Mouse (Mus musculus): Measurements from ENCODE around the gene Pcyox1. TPM values are rescaled to one million over a fixed set of nuclear protein-coding genes. Genes with fewer than 3 reads are reported as not detected.
A peak's percentile ranks its signal among the peaks of the same experiment; 100 is the strongest.

Gene Pcyox1
- polyA plus RNA-seq, 1 experiment from 2014 or later = 97.6 TPM

DNA sequence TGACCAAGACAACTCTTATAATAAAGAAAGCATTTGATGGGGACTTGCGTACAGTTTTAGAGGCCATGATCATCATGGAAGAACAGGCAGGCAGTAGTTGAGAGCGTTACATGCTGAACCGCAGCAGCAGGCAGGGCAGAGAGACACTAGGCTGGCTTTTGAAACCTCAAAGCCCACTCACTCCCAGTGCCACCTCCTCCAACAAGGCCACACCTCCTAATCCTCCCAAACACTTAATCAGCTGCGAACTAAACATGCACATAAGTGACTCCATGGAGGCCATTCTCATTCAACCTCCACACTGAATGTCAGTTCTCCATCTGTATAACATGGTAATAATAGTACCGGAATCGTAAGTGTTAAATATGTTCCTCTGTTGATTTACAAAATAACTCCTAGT, 23.4 kb downstream of the Pcyox1 start:
- peaks cover 26% of the 10 kb centered on the region for H3K4me1 ChIP-seq
- ATAC-seq (replicated peaks; ENCODE audit: low FRiP score) = no peak
- H3K9me3 ChIP-seq (replicated peaks) = no peaks in the 10 kb centered on the region
- no peak overlapping the region for H3K27ac ChIP-seq
- H3K9ac ChIP-seq = no peak overlapping the region
- H3K4me3 ChIP-seq (replicated peaks) = no peak overlapping the region
- peaks cover 55% of the 10 kb centered on the region for H3K36me3 ChIP-seq
- WGBS = 97% methylated on average over 6 of the region's 6 CpGs
- H3K4me2 ChIP-seq = no peak overlapping the region
- no peaks in the 10 kb centered on the region for H3K27me3 ChIP-seq

DNA sequence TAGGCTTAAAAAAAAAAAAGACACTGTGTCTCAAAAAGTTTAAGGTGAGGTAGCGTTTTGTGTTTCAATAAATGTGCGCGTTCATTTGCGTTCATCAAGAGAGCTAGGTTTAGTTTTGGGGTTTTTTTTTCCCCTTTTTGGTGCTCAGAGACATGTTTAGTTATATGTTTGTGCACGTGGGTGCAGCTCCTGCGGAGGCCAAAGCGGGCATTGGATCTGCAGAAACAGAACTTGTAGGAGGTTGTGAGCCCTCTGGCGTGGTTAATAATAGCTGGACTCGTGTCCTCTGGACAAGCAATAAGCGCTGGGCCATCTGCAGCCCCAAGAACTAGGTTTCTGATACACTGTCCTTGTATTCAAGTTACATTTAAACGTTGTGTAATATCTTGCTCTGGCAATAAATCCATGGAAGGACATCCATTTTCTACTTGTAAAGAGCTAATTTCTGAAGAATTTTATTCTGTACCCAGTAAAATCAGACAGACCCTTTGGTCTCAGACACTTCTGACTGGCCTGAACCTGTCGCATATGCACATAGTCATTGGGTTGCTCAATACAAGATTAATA, 24.9 kb downstream of the Pcyox1 start:
- 4% methylated on average over 12 of the region's 12 CpGs for WGBS
- H3K4me2 ChIP-seq = peak overlapping the region; percentile 80
- no peak for ATAC-seq (replicated peaks; ENCODE audit: low FRiP score)
- peak overlapping the region; percentile 93 for H3K27ac ChIP-seq
- peaks cover 27% of the 10 kb centered on the region for H3K4me1 ChIP-seq
- peaks cover 51% of the 10 kb centered on the region for H3K36me3 ChIP-seq
- H3K9me3 ChIP-seq (replicated peaks) = no peaks in the 10 kb centered on the region
- no peaks in the 10 kb centered on the region for H3K27me3 ChIP-seq
- peak overlapping the region; percentile 85 for H3K9ac ChIP-seq
- peak overlapping the region; percentile 68 for H3K4me3 ChIP-seq (replicated peaks)

DNA sequence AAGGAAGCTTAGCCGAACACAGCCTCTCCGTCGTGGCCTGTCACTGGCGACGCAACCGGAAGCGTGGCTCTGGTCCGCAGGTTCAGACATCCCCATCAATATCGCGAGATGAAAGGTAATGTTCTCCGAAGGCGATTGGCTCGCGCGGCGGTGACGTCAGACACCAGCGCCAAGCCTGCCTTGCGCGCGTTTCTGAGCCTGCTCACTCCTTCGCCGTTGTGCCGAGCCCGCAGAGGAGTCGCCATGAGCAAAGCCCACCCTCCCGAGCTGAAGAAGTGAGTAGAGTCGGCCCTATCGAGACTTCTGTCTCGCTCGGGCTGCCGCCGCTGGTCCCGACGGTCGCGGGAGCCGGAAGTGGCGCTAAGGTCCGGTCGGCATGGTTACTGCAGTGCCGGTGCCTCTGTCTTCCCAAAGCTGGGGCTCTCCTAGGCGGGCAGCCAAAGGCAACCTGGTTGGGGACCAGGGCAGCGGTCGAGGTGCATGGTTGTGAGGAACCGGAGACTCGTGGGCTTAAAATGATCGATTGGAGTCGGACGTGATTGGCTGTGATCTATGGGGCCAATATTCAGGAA, 25.5 kb downstream of the Pcyox1 start:
- H3K4me1 ChIP-seq = peaks cover 32% of the 10 kb centered on the region
- WGBS = under 1% methylated on average over 50 of the region's 50 CpGs
- no peaks in the 10 kb centered on the region for H3K27me3 ChIP-seq
- H3K36me3 ChIP-seq = peaks cover 45% of the 10 kb centered on the region
- H3K4me3 ChIP-seq (replicated peaks) = peak overlapping the region; percentile 68
- H3K9ac ChIP-seq = peak overlapping the region; percentile 85
- H3K4me2 ChIP-seq = peak overlapping the region; percentile 80
- peak overlapping the region; percentile 93 for H3K27ac ChIP-seq
- ATAC-seq (replicated peaks; ENCODE audit: low FRiP score) = peak; percentile 96
- no peaks in the 10 kb centered on the region for H3K9me3 ChIP-seq (replicated peaks)

DNA sequence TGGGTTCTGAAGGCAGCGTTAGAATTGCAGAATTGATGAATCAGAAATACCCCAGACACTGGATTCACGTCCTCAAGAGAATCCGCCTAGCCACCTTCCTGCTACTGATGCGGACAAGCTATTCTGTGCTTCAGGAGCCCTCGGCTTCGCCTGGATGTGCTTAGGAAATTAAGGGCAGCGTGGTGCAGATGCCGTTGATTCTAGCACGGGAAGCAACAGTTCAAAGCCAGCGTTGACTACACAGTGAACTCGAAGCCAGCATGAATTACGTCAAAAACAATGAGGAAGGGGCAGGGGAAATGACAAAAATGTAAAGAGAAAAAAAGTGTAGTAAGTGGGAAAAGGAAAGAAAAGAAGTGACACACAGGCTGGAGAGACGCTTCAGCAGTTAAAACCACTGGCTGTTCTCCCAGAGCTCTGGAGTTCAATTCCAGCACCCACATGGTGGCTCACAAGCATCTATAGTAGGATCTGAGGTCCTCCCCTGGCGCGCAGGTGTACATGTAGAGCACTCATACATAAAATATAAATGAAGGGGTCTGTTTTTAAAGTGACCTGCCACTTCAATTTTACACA, 26.1 kb downstream of the Pcyox1 start, which contains the start of gene Snrpg:
Gene Snrpg, plus strand, starts transcription at position 541 of the 576 bp plus-strand sequence.
- Histone ChIP-seq H3K27me3 (no peaks in the 10 kb centered on the region), H3K9me3 (replicated peaks) (no peaks in the 10 kb centered on the region), H3K27ac (peak within 1 kb of the TSS; percentile 93), H3K4me1 (peaks cover 36% of the 10 kb centered on the region), H3K36me3 (peaks cover 39% of the 10 kb centered on the region), H3K4me3 (replicated peaks) (peak within 1 kb of the TSS; percentile 68), H3K4me2 (peak within 1 kb of the TSS; percentile 80), H3K9ac (peak within 1 kb of the TSS; percentile 85)
- peak; percentile 4; the same call in 1 of the 2 replicates for ATAC-seq (replicated peaks; ENCODE audit: low FRiP score)
- WGBS = 18% methylated on average over 15 of the region's 15 CpGs

DNA sequence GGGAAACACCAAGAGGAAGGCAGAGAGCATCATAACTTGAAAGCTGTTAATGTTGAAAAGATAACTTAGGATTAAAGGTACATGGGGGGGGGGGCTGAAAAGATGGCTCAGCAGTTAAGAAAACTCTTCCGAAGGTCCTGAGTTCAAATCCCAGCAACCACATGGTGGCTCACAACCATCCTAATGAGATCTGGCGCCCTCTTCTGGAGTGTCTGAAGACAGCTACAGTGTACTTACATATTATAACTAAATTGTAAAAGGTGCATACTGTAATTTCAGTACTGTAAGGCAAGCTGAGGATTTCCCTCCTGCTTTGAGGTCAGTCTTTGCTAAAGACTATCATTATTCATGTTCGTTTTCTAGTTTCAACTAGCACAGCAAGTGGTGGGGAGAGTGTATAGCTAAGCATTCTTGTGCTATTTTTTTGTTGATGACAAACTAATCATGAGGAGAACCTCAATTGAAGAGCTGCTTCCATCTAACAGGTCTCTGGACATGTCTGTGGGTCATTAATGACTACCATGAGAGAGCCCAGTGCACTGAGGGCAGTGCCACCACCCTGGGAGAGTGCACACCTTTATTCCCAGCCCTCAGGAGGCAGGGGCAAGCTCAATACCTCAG, 26.8 kb downstream of the Pcyox1 start:
- Histone ChIP-seq H3K9ac (peak overlapping the region; percentile 85), H3K27me3 (no peaks in the 10 kb centered on the region), H3K4me1 (peaks cover 36% of the 10 kb centered on the region), H3K36me3 (peaks cover 34% of the 10 kb centered on the region), H3K9me3 (replicated peaks) (no peaks in the 10 kb centered on the region), H3K4me3 (replicated peaks) (peak overlapping the region; percentile 68), H3K4me2 (peak overlapping the region; percentile 80), H3K27ac (peak overlapping the region; percentile 93)
- WGBS = 67% methylated on average over 3 of the region's 3 CpGs
- no peak for ATAC-seq (replicated peaks; ENCODE audit: low FRiP score)

DNA sequence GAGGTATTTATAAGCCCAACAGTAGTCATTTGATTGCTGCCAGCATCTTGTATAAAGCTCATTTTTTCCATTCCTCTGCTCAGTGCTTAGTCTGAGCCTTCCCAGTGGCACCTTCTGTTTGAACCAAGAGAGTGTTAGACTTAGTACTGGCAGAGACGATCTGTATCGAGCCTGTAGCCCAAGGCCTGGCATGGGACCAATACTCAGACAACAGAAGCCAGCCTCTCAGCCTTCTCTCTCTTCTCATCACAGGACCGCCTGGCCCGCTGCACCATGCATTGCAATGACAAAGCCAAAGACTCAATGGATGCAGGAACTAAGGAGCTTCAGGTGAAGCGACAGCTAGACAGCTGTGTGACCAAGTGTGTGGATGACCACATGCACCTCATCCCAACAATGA, 28.5 kb downstream of the Pcyox1 start:
- no peak overlapping the region for H3K27ac ChIP-seq
- H3K4me3 ChIP-seq (replicated peaks) = no peak overlapping the region
- H3K9ac ChIP-seq = no peak overlapping the region
- peaks cover 39% of the 10 kb centered on the region for H3K4me1 ChIP-seq
- no peaks in the 10 kb centered on the region for H3K9me3 ChIP-seq (replicated peaks)
- H3K4me2 ChIP-seq = no peak overlapping the region
- no peaks in the 10 kb centered on the region for H3K27me3 ChIP-seq
- ATAC-seq (replicated peaks; ENCODE audit: low FRiP score) = no peak
- WGBS = 93% methylated on average over 5 of the region's 5 CpGs
- H3K36me3 ChIP-seq = peaks cover 24% of the 10 kb centered on the region

DNA sequence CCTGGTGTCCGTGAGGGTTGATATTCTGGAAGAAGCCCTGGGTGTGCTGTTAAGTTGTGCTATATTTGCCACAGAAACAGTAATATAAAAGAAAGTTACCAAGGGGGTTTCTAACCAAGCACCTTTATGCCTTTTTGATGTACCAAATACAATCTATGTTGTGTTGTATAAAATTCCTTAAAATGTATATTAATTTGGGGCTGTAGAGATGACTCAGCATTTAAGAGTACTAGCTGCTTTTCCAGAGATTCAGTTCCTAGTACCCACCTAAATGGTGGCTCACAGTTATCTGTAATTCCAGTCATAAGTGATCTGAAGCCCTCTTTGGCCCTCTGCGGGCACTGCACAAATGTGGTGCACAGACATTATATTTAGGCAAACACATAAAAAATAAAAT, 30.1 kb downstream of the Pcyox1 start:
- H3K9ac ChIP-seq = no peak overlapping the region
- H3K27me3 ChIP-seq = no peaks in the 10 kb centered on the region
- WGBS = 71% methylated on average over 2 of the region's 2 CpGs
- H3K4me2 ChIP-seq = peak overlapping the region; percentile 96
- ATAC-seq (replicated peaks; ENCODE audit: low FRiP score) = no peak
- peaks cover 22% of the 10 kb centered on the region for H3K36me3 ChIP-seq
- peaks cover 25% of the 10 kb centered on the region for H3K4me1 ChIP-seq
- no peaks in the 10 kb centered on the region for H3K9me3 ChIP-seq (replicated peaks)
- H3K4me3 ChIP-seq (replicated peaks) = peak overlapping the region; percentile 75
- H3K27ac ChIP-seq = no peak overlapping the region

DNA sequence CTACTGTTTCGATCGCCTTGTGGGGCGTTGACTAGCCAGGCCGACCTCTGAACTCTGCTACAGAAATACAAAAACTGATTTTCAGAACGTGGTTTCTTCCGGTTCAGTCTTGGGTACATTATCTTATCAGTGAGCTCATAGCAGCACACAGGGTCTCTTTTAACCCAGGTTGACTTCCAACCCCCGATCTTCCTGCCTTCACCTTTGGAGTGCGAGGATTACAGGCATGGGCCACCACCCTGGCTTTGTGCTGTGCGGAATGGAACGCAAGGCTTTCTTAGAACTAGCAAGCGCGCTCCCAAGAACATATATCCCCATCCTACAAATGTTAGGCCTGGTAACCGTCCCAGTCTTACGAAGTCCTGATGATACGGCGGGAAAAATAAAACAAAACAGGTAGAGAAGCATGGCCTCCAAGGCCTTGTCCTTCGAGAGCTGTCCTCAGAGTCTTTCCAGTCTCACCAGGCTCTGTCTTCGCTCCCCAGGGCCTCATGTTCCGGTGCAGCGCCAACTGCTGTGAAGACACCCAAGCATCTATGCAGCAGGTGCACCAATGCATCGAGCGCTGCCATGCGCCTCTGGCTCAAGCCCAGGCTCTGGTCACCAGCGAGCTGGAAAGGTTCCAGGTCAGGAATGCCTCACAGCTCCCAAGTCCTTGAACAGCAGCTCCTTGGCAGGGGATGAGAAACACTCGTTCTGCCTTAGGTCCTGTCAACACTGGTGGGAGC, 30.7 kb downstream of the Pcyox1 start:
- no peaks in the 10 kb centered on the region for H3K27me3 ChIP-seq
- H3K9me3 ChIP-seq (replicated peaks) = no peaks in the 10 kb centered on the region
- peak overlapping the region; percentile 79 for H3K27ac ChIP-seq
- peak overlapping the region; percentile 96 for H3K4me2 ChIP-seq
- H3K4me1 ChIP-seq = peaks cover 25% of the 10 kb centered on the region
- H3K9ac ChIP-seq = peak overlapping the region; percentile 56
- peak overlapping the region; percentile 75 for H3K4me3 ChIP-seq (replicated peaks)
- WGBS = 41% methylated on average over 25 of the region's 25 CpGs
- peaks cover 22% of the 10 kb centered on the region for H3K36me3 ChIP-seq
- ATAC-seq (replicated peaks; ENCODE audit: low FRiP score) = no peak

DNA sequence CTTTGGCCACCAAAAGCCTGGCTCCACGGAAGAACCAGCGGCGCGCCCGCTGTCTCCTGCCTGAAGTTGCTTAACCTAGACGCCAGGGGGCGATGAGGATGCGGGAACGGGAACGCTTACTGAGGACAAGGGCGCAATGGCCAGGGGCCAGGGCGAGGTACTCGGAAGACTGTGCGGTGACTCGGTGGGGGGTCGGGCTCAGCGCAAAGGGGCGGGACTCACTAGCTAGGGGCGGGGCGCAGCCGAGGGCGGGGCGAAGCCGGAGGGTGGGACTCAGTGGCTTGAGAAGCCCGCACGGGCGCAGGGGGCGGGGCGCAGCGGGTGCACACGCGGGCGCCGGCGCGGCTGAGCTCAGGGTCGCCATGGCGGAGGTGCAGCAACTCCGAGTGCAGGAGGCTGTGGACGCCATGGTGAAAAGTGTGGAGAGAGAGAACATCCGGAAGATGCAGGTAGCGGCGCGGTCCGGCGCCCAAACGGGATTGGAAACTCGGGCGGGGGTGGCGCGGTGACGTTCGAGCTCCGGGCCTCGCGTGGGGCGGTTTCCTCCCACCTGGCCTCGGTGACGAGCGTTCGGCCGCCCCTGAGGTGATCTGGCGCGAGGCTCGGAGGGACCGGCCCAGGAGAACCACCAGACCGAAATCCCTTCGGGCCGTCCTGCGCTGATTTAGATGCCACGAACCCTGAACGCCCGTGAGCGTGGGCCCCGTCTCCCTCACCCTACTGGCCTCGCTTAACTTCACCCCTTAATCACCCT, 31.4 kb downstream of the Pcyox1 start, which contains the start of gene Fam136a:
Gene Fam136a, plus strand, starts transcription at position 276 of the 754 bp plus-strand sequence.
- under 1% methylated on average over 76 of the region's 76 CpGs for WGBS
- Histone ChIP-seq H3K9ac (peak within 1 kb of the TSS; percentile 56), H3K4me3 (replicated peaks) (peak within 1 kb of the TSS; percentile 75), H3K27me3 (no peaks in the 10 kb centered on the region), H3K36me3 (peaks cover 22% of the 10 kb centered on the region), H3K9me3 (replicated peaks) (no peaks in the 10 kb centered on the region), H3K27ac (peak within 1 kb of the TSS; percentile 79), H3K4me2 (peak within 1 kb of the TSS; percentile 96), H3K4me1 (peaks cover 20% of the 10 kb centered on the region)
- peak; percentile 96 for ATAC-seq (replicated peaks; ENCODE audit: low FRiP score)

DNA sequence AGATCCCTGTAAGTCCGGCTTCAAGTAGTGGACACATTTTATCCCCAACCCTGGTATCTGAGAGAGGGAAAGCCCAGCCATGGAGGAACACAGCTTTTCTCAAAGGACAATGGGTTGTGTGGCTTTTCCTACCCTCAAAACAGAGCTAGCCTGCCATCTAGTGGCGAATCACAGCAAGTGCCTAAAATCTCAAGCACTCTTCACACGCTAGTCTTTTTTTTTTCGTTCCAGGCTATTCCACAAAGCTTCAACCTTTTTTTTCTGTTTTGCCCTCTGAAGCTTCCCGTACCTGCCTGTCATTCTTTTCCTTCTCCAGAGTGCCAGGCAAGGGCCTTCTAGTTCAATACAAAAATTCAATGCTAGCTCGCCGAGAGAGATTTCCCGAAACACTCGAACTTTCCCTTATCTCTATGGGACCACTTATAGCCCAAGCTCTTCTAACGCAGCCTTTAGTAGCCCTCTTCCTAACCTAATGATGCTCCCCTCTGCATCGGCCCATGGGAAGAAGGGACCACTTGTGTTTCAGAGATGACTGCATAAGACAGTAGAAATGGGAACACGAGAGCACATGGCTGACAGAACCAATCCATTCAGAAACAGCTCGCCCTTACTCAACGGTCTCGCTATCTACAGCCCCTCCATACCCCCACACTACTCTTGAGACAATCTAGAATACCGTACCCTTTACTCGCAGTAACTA, 32.4 kb downstream of the Pcyox1 start:
- 1% methylated on average over 17 of the region's 17 CpGs for WGBS
- H3K4me3 ChIP-seq (replicated peaks) = peak overlapping the region; percentile 75
- H3K4me1 ChIP-seq = peaks cover 15% of the 10 kb centered on the region
- peak; percentile 34 for ATAC-seq (replicated peaks; ENCODE audit: low FRiP score)
- H3K27me3 ChIP-seq = no peaks in the 10 kb centered on the region
- H3K36me3 ChIP-seq = peaks cover 20% of the 10 kb centered on the region
- no peak overlapping the region for H3K27ac ChIP-seq
- peak overlapping the region; percentile 96 for H3K4me2 ChIP-seq
- no peaks in the 10 kb centered on the region for H3K9me3 ChIP-seq (replicated peaks)
- H3K9ac ChIP-seq = peak overlapping the region; percentile 53

DNA sequence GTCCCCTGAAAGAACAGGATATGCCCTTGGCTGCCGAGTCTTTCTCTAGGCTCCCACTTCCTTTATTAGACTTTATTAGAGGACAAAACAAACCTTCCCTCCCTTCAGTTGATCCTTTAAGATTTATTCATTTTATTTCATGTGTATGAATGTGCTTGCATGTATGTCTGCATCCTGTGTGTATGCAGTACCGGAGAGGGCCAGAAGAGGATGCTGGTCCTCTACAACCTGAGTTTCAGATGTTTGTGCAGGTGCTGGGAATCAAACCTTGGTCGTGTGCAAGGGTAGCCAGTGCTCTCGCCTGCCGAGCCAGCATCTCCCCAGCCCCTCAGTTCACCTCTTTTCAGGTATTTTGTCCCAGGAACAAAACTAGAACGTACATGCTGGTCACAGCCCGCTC, 35.6 kb downstream of the Pcyox1 start:
- Histone ChIP-seq H3K9me3 (replicated peaks) (no peaks in the 10 kb centered on the region), H3K9ac (no peak overlapping the region), H3K27me3 (no peaks in the 10 kb centered on the region), H3K36me3 (no peaks in the 10 kb centered on the region), H3K4me2 (no peak overlapping the region), H3K27ac (no peak overlapping the region), H3K4me1 (peaks cover 9% of the 10 kb centered on the region), H3K4me3 (replicated peaks) (no peak overlapping the region)
- no peak for ATAC-seq (replicated peaks; ENCODE audit: low FRiP score)
- 89% methylated on average over 7 of the region's 7 CpGs for WGBS

Measured in kidney, embryonic 15.5 days (tissue).